Mouse (Mus musculus) heart, postnatal 0 days (tissue): ENCODE measurements at regions not wholly inside any gene's neighbourhood (a gene's known extent, or its start where the extent isn't known, plus 50 kb on each side); places are given as distances from the start of the nearest gene placed in this dataset.

ENCODE experiments used
- CTCF ChIP-seq: IDR thresholded peaks from 2 replicates; pipeline ENCODE4 v1.5.1; 2016; ENCODE audit warnings: antibody characterized with exemption, control low read depth, low read depth
- EP300 ChIP-seq: IDR thresholded peaks from 2 replicates; pipeline ENCODE4 v1.6.1; 2016; ENCODE audit warnings: antibody characterized with exemption, low read depth

DNA sequence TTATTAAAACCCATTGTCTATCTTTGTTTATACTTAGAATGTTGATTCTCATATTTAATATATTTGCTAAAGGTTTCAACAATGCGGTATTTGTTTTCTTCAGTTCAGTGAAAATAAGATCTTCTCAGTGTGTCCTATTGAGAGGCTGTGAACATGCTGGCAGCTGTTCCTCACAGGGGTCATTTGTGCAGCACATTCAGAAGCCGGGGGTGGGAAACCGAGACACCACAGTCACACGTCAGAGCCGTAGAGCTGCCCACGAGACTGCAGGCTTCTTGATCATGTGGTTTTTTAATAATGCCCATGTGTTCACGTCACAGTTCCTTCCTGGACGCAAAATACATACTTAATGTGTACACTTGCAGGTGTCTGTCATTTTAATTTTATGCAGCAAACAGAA, 564.3 kb upstream of the BB014433 start:
- TF ChIP-seq CTCF, result no peak
- no peak for TF ChIP-seq EP300
